Mouse (Mus musculus) hindbrain, postnatal 0 days (tissue): Measurements from ENCODE around the gene Gm11562. TPM values are rescaled to one million over a fixed set of nuclear protein-coding genes. Genes with fewer than 3 reads are reported as not detected.
"Not testable (repeated sequence)": the region's sequence is repeated elsewhere in the genome, so short reads cannot be mapped to it uniquely, and the experiment has no call there.

ENCODE experiments used
- ATAC-seq: fragments of 200-750 bp; cut with Nextera tagmentation; 2 replicates; pipeline ENCODE4 v1.8.0; 2017; ENCODE audit warnings: mild to moderate bottlenecking, moderate TSS enrichment, moderate library complexity
- DNase-seq: peaks from one replicate; pipeline ENCODE4 v3.0.0-alpha.2; 2015; ENCODE audit warnings: low spot score
- H3K27ac ChIP-seq: fragments of 300-500 bp; sonication (generic); 2 replicates; pipeline ENCODE4 v1.5.1; 2014; ENCODE audit warnings: mild to moderate bottlenecking
- H3K27me3 ChIP-seq: fragments of 300-500 bp; sonication (generic); 2 replicates; pipeline ENCODE4 v1.6.1; 2014; ENCODE audit warnings: low read length, mixed read lengths; ENCODE audit not compliant: insufficient read depth
- H3K36me3 ChIP-seq: fragments of 300-500 bp; sonication (generic); 2 replicates; pipeline ENCODE4 v1.6.1; 2014; ENCODE audit warnings: low read length, mixed read lengths; ENCODE audit not compliant: insufficient read depth
- H3K4me1 ChIP-seq: fragments of 300-500 bp; sonication (generic); 2 replicates; pipeline ENCODE4 v1.6.1; 2014; ENCODE audit warnings: antibody characterized with exemption, low read length, mixed read lengths; ENCODE audit not compliant: insufficient read depth
- H3K4me2 ChIP-seq: fragments of 300-500 bp; sonication (generic); 2 replicates; pipeline ENCODE4 v1.6.1; 2014; ENCODE audit warnings: low read depth, mild to moderate bottlenecking, low read length, moderate library complexity, mixed read lengths
- H3K4me3 ChIP-seq: fragments of 300-500 bp; sonication (generic); 2 replicates; pipeline ENCODE4 v1.5.1; 2014; ENCODE audit warnings: low read length
- H3K9ac ChIP-seq: fragments of 300-500 bp; sonication (generic); replicated peaks from 2 replicates; pipeline ENCODE4 v1.6.1; 2014; ENCODE audit warnings: mild to moderate bottlenecking, low read length, moderate library complexity, mixed read lengths
- H3K9me3 ChIP-seq: fragments of 300-500 bp; sonication (generic); 2 replicates; pipeline ENCODE4 v1.6.1; 2016; ENCODE audit warnings: low read length, mixed read lengths
- CTCF ChIP-seq: IDR thresholded peaks from 2 replicates; pipeline ENCODE4 v1.5.1; 2016; ENCODE audit warnings: antibody characterized with exemption, control low read depth, low read depth
- WGBS: fragments of 180-500 bp; shearing (Covaris S2); extraction: QIAGEN DNeasy Blood & Tissue Kit; methylation state at CpG from one replicate; pipeline ENCODE4 v1.1.7; 2014; 5-methylcytosine and 5-hydroxymethylcytosine counted together
- polyA plus RNA-seq: library from polyadenylated mRNA; unstranded; fragments of >200 nt; fragmentation: Nextera tagmentation; extraction: Ambion mirVana; gene quantifications from 2 replicates; pipeline ENCODE4 v1.2.1, GENCODE M21; 2015
- total RNA-seq: library from RNA; depleted of rRNA; stranded (reverse); fragments of >200 nt; gene quantifications from 2 replicates; pipeline ENCODE4 v1.2.3, GENCODE M21; 2014; rRNA removed

The Gm11562 gene
- not detected in 2 replicates for total RNA-seq
- not detected in 2 replicates for polyA plus RNA-seq

DNA sequence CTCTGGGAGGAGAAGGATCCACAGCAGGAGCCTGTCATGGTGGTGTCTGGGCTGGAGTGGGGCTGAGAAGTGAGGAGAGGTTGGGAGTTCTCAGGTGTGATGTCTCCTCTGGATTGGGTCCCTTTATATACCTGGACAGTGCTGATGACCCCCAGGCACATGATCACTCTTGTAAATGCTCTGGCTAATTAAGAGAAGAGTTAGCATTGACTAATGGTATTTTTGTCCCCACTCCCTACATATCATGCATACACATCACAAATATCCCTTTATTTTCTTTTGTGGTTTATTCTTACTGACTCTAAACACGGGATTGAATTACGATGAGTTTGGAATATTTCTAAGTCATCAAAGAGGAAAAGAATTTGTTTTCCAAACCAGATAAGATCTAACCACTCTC lies at the start of gene Gm11562:
Gm11562 (minus strand) TSS at position 101 of the 400 bp plus-strand sequence.
- 89% methylated on average over 2 of the region's 2 CpGs for WGBS

DNA sequence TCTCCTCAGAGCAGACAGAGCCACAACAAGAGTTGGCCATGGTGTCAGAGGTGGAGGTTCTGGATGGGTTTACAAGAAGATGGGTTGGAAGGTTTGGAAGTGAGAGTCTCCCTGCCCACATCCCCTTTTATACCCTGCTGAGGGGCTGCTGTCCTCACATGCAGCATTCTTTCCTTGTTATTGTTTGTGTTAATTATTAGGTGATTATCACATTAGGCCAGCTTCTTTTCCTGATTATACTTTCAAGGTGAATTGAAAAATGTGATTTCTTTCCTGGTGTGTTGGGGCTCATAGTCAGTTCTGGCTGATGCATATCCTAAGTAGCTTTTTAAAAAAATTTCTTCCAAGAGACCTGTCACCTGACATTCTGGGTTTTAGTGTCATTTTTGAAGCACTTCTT lies 45.6 kb upstream of the Gm11562 start, which contains the start of gene Krtap4-6:
Krtap4-6 (minus strand) TSS at position 101 of the 400 bp plus-strand sequence.
- H3K4me2 ChIP-seq = no peak within 1 kb of the TSS
- no peak for TF ChIP-seq CTCF
- H3K27ac ChIP-seq = no peak within 1 kb of the TSS
- ATAC-seq = no peak
- no peaks in the 10 kb centered on the region for H3K4me1 ChIP-seq
- H3K36me3 ChIP-seq = no peaks in the 10 kb centered on the region
- H3K9me3 ChIP-seq = no peaks in the 10 kb centered on the region
- no peak for DNase-seq
- no peak within 1 kb of the TSS for H3K9ac ChIP-seq
- H3K27me3 ChIP-seq = no peaks in the 10 kb centered on the region
- no peak within 1 kb of the TSS for H3K4me3 ChIP-seq

More for the DNA sequence above, at the start of gene Gm11562:
- Histone ChIP-seq H3K4me3 (no peak within 1 kb of the TSS), H3K9me3 (no peaks in the 10 kb centered on the region), H3K36me3 (no peaks in the 10 kb centered on the region), H3K4me1 (no peaks in the 10 kb centered on the region), H3K27me3 (no peaks in the 10 kb centered on the region), H3K9ac (no peak within 1 kb of the TSS), H3K27ac (no peak within 1 kb of the TSS), H3K4me2 (no peak within 1 kb of the TSS)
- no peak for TF ChIP-seq CTCF
- DNase-seq (no peak), ATAC-seq (no peak)

DNA sequence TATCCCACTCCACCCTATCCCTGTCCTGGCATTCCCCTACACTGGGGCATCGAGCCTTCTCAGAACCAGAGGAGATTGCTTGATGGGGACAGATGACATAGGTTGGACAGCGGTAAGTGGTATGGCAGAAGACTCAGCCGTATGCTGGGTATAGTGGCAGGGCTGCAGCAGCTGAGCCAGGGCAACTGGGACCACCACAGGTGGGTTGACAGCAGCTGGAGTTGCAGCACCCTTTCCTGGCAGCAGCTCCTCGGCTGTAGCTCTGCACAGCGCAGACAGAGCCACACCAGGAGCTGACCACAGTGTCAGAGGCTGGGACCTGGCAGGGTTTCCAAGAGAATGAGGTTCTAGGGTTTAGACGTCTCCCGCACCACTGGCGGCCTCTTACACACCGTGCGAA lies 42.6 kb upstream of the Gm11562 start:
- Histone ChIP-seq H3K4me1 (no peaks in the 10 kb centered on the region), H3K9ac (no peak overlapping the region), H3K27me3 (no peaks in the 10 kb centered on the region), H3K4me3 (no peak overlapping the region), H3K27ac (no peak overlapping the region), H3K4me2 (no peak overlapping the region), H3K9me3 (no peaks in the 10 kb centered on the region), H3K36me3 (no peaks in the 10 kb centered on the region)
- no peak for TF ChIP-seq CTCF
- ATAC-seq (no peak), DNase-seq (no peak)
- WGBS = 86% methylated on average over 10 of the region's 10 CpGs

DNA sequence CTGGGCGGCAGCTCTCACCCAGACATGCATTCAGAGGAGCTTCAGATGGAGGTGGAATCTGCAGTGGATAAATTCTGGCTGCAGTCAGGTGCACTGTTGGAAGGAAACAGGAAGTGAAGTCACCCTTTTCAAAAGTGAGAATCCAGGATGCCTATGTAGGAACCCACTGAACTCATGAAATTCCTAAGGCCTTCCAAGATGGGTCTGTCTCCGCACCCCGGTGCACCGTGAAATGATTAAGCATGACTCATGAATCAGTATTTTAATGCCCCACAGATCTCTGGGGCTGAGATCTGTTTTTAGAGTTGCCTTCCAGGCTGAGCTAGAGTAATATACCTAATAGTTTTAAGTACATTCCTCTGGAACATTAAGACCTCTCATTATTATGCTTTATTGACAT lies 39.0 kb upstream of the Gm11562 start:
- Histone ChIP-seq H3K4me3 (no peak overlapping the region), H3K4me2 (no peak overlapping the region), H3K36me3 (no peaks in the 10 kb centered on the region), H3K27me3 (no peaks in the 10 kb centered on the region), H3K9ac (no peak overlapping the region), H3K27ac (no peak overlapping the region), H3K4me1 (no peaks in the 10 kb centered on the region), H3K9me3 (no peaks in the 10 kb centered on the region)
- no peak for DNase-seq
- ATAC-seq = no peak
- TF ChIP-seq CTCF = no peak
- 88% methylated on average over 4 of the region's 4 CpGs for WGBS

DNA sequence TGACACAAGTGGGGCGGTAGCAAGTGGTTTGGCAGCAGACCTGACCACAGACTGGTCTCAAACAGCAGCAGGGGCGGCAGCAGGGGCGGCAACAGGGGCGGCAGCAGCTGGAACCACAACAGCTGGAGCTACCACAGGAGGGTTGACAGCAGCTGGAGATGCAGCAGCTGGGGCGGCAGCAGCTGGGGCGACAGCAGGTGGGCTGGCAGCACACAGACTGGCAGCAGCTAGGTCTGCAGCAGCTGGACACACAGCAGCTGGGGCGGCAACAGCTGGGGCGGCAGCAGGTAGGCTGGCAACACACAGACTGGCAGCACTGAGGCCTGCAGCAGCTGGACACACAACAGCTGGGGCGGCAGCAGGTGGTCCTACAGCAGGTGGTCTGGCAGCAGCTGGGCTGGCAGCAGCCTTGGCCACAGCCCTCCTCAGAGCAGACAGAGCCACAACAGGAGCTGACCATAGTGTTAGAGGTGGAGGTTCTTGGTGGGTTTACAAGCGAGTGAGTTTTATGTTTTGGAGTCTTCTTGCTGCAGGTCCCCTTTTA lies 38.3 kb upstream of the Gm11562 start, which contains the start of gene Gm11563:
Gm11563 (minus strand) TSS at position 494 of the 544 bp plus-strand sequence.
- H3K36me3 ChIP-seq, H3K27ac ChIP-seq, H3K4me1 ChIP-seq, H3K27me3 ChIP-seq, ATAC-seq, H3K9me3 ChIP-seq, H3K9ac ChIP-seq, DNase-seq, H3K4me2 ChIP-seq, H3K4me3 ChIP-seq: not testable (repeated sequence)
- 68% methylated on average over 8 of the region's 10 CpGs for WGBS

DNA sequence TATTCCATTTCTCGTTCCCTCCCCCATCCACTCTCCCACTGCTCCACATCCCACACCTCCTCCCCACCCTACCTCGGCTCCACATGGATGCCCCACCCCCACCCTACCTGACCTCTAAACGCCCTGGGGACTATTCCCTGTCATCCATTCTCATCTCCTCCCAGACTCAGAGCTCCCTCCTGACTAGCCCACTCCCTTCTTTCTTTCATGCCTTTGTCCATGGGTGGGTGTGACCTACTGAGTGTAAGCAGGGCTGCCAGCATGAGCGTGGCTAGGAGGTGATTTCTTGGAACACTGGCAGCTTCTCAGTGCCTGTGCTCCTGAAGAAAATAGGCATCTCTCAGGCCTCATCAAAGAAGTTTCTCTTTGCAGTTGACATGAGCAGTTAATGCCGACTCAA lies 36.8 kb upstream of the Gm11562 start:
- H3K4me2 ChIP-seq = no peak overlapping the region
- DNase-seq (no peak), ATAC-seq (no peak)
- 50% methylated on average over 5 of the region's 5 CpGs for WGBS
- H3K27me3 ChIP-seq = no peaks in the 10 kb centered on the region
- H3K27ac ChIP-seq = no peak overlapping the region
- TF ChIP-seq CTCF = no peak
- no peak overlapping the region for H3K9ac ChIP-seq
- H3K4me1 ChIP-seq = no peaks in the 10 kb centered on the region
- no peaks in the 10 kb centered on the region for H3K9me3 ChIP-seq
- no peaks in the 10 kb centered on the region for H3K36me3 ChIP-seq
- no peak overlapping the region for H3K4me3 ChIP-seq

DNA sequence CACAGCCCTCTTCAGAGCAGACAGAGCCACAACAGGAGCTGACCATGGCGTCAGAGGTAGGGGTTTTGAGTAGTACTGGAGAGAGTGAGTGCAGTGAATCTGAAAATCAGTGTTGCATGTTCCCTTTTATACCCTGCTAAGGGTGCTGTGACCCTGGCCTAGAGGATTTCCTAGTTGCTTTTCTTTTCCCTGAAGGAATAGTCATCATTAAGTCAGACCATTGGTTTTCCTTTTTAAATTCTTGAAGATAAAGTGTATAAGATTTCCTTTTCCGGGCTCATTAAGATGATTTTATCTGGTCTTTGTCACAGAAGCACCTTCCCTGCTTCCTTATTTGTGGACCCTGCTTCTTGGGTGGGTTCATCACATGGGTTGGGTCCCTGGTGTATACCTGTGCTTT lies 29.9 kb upstream of the Gm11562 start, which contains the start of gene Gm11555:
Gm11555 (minus strand) TSS at position 101 of the 400 bp plus-strand sequence.
- Histone ChIP-seq H3K4me3 (no peak within 1 kb of the TSS), H3K27me3 (no peaks in the 10 kb centered on the region), H3K9ac (no peak within 1 kb of the TSS), H3K4me1 (no peaks in the 10 kb centered on the region), H3K27ac (no peak within 1 kb of the TSS), H3K9me3 (no peaks in the 10 kb centered on the region), H3K36me3 (no peaks in the 10 kb centered on the region), H3K4me2 (no peak within 1 kb of the TSS)
- DNase-seq = no peak
- WGBS = 82% methylated on average over 2 of the region's 2 CpGs
- no peak for TF ChIP-seq CTCF
- ATAC-seq = no peak
